Mouse (Mus musculus): ENCODE data around the gene Acoxl.

DNA sequence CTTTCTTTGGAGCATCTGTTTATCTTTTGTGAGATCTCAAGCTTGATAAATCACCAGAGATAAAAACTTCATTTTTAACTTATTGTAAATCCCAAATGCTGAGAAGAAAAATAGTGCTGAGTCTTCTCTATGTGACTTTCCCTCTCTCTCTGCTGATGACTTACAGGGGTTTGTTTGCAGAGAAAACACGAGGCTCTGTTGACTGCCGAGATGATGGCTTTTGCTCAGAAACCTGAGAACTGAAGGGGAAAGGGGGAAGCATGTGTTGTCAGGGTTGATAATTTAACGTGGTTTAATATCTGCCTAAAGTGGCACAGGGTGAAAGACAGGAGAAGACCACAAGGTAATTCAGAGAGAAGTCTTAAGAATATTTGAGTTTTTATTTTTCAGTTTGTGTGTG, 245.2 kb downstream of the Acoxl start:
- TF ChIP-seq POLR2A (IDR thresholded peaks at IDR 0.05; ENCODE audit: low read depth, low read length): no peak
- no peak for TF ChIP-seq CTCF (conservative IDR thresholded peaks at IDR 0.05; ENCODE audit: insufficient read depth, insufficient read length, low read depth, low read length)
